Mouse (Mus musculus) hindbrain, postnatal 0 days (tissue): Measurements from ENCODE around the gene Fam131b. TPM values are rescaled to one million over a fixed set of nuclear protein-coding genes. Genes with fewer than 3 reads are reported as not detected.

Experiments
- ATAC-seq: fragments of 200-750 bp; cut with Nextera tagmentation; 2 replicates; pipeline ENCODE4 v1.8.0; 2017; ENCODE audit warnings: mild to moderate bottlenecking, moderate TSS enrichment, moderate library complexity
- DNase-seq: peaks from one replicate; pipeline ENCODE4 v3.0.0-alpha.2; 2015; ENCODE audit warnings: low spot score
- H3K27ac ChIP-seq: fragments of 300-500 bp; sonication (generic); 2 replicates; pipeline ENCODE4 v1.5.1; 2014; ENCODE audit warnings: mild to moderate bottlenecking
- H3K27me3 ChIP-seq: fragments of 300-500 bp; sonication (generic); 2 replicates; pipeline ENCODE4 v1.6.1; 2014; ENCODE audit warnings: low read length, mixed read lengths; ENCODE audit not compliant: insufficient read depth
- H3K36me3 ChIP-seq: fragments of 300-500 bp; sonication (generic); 2 replicates; pipeline ENCODE4 v1.6.1; 2014; ENCODE audit warnings: low read length, mixed read lengths; ENCODE audit not compliant: insufficient read depth
- H3K4me1 ChIP-seq: fragments of 300-500 bp; sonication (generic); 2 replicates; pipeline ENCODE4 v1.6.1; 2014; ENCODE audit warnings: antibody characterized with exemption, low read length, mixed read lengths; ENCODE audit not compliant: insufficient read depth
- H3K4me2 ChIP-seq: fragments of 300-500 bp; sonication (generic); 2 replicates; pipeline ENCODE4 v1.6.1; 2014; ENCODE audit warnings: low read depth, mild to moderate bottlenecking, low read length, moderate library complexity, mixed read lengths
- H3K4me3 ChIP-seq: fragments of 300-500 bp; sonication (generic); 2 replicates; pipeline ENCODE4 v1.5.1; 2014; ENCODE audit warnings: low read length
- H3K9ac ChIP-seq: fragments of 300-500 bp; sonication (generic); replicated peaks from 2 replicates; pipeline ENCODE4 v1.6.1; 2014; ENCODE audit warnings: mild to moderate bottlenecking, low read length, moderate library complexity, mixed read lengths
- H3K9me3 ChIP-seq: fragments of 300-500 bp; sonication (generic); 2 replicates; pipeline ENCODE4 v1.6.1; 2016; ENCODE audit warnings: low read length, mixed read lengths
- CTCF ChIP-seq: IDR thresholded peaks from 2 replicates; pipeline ENCODE4 v1.5.1; 2016; ENCODE audit warnings: antibody characterized with exemption, control low read depth, low read depth
- WGBS: fragments of 180-500 bp; shearing (Covaris S2); extraction: QIAGEN DNeasy Blood & Tissue Kit; methylation state at CpG from one replicate; pipeline ENCODE4 v1.1.7; 2014; 5-methylcytosine and 5-hydroxymethylcytosine counted together
- polyA plus RNA-seq: library from polyadenylated mRNA; unstranded; fragments of >200 nt; fragmentation: Nextera tagmentation; extraction: Ambion mirVana; gene quantifications from 2 replicates; pipeline ENCODE4 v1.2.1, GENCODE M21; 2015
- total RNA-seq: library from RNA; depleted of rRNA; stranded (reverse); fragments of >200 nt; gene quantifications from 2 replicates; pipeline ENCODE4 v1.2.3, GENCODE M21; 2014

Gene Fam131b
- total and polyA plus RNA-seq, 2 experiments from 2014 or later = 5.0 to 61.6 TPM

- H3K27ac ChIP-seq = no peak overlapping the region
- no peak overlapping the region for H3K4me3 ChIP-seq
- DNase-seq = no peak
- H3K4me2 ChIP-seq = no peak overlapping the region
- ATAC-seq = 0 out of 2 replicates have a peak, but pooled peaks have one; percentile 12
- H3K9ac ChIP-seq = no peak overlapping the region
- H3K27me3 ChIP-seq = 0 out of 2 replicates have a peak, but pooled peaks cover 5% of the 10 kb centered on the region
- no peaks in the 10 kb centered on the region for H3K36me3 ChIP-seq
- H3K4me1 ChIP-seq = peaks cover 10% of the 10 kb centered on the region
- H3K9me3 ChIP-seq = no peaks in the 10 kb centered on the region
- WGBS = 49% methylated on average over 4 of the region's 4 CpGs
- TF ChIP-seq CTCF = no peak
Measured at GRCm38 (mm10) chr6:42370630-42371363, 46.4 kb upstream of the Fam131b start.

- Histone ChIP-seq H3K36me3 (no peaks in the 10 kb centered on the region), H3K27ac (no peak overlapping the region), H3K9me3 (no peaks in the 10 kb centered on the region), H3K9ac (no peak overlapping the region), H3K4me2 (no peak overlapping the region), H3K27me3 (0 out of 2 replicates have a peak, but pooled peaks cover 1% of the 10 kb centered on the region), H3K4me1 (peaks cover 10% of the 10 kb centered on the region), H3K4me3 (no peak overlapping the region)
- no peak for TF ChIP-seq CTCF
- ATAC-seq = no peak
- no peak for DNase-seq
- WGBS = 6% methylated on average over 3 of the region's 3 CpGs
Measured at GRCm38 (mm10) chr6:42369870-42370269, 45.4 kb upstream of the Fam131b start.

GRCm38 (mm10) chr6:42365215-42365614, 40.8 kb upstream of the Fam131b start:
- 95% methylated on average over 6 of the region's 6 CpGs for WGBS
- H3K27ac ChIP-seq = no peak overlapping the region
- no peaks in the 10 kb centered on the region for H3K9me3 ChIP-seq
- no peak overlapping the region for H3K4me2 ChIP-seq
- DNase-seq = no peak
- ATAC-seq = no peak
- no peak for TF ChIP-seq CTCF
- H3K4me3 ChIP-seq = no peak overlapping the region
- no peaks in the 10 kb centered on the region for H3K27me3 ChIP-seq
- H3K9ac ChIP-seq = no peak overlapping the region
- H3K36me3 ChIP-seq = no peaks in the 10 kb centered on the region; the same call in 1 of the 2 replicates
- no peaks in the 10 kb centered on the region for H3K4me1 ChIP-seq

DNA sequence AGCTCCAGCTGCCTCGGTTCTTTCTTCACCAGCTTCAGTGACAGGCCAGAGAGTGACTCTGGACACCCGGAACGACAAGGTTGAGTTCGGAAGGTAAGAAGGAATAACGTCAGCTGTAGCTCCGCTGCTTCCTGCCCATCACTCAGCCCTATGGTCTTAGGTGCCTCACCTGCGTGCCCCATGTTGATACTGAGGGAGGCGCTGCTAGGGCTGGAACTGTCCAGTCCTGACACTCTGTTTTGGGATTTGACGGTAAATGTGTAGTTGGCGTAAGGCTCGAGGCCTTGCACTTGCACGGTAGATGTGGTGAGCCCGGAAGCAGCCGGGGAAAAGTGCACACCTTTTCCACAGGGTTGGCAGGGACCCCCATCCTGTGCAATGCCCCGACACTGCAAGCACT, 40.2 kb upstream of the Fam131b start:
- H3K27ac ChIP-seq = no peak overlapping the region
- no peaks in the 10 kb centered on the region for H3K4me1 ChIP-seq
- TF ChIP-seq CTCF = no peak
- WGBS = 95% methylated on average over 15 of the region's 15 CpGs
- DNase-seq = no peak
- H3K27me3 ChIP-seq = no peaks in the 10 kb centered on the region
- no peak overlapping the region for H3K4me3 ChIP-seq
- H3K36me3 ChIP-seq = peaks cover under 1% of the 10 kb centered on the region; the same call in 1 of the 2 replicates
- ATAC-seq = no peak
- no peak overlapping the region for H3K9ac ChIP-seq
- H3K4me2 ChIP-seq = no peak overlapping the region
- no peaks in the 10 kb centered on the region for H3K9me3 ChIP-seq

DNA sequence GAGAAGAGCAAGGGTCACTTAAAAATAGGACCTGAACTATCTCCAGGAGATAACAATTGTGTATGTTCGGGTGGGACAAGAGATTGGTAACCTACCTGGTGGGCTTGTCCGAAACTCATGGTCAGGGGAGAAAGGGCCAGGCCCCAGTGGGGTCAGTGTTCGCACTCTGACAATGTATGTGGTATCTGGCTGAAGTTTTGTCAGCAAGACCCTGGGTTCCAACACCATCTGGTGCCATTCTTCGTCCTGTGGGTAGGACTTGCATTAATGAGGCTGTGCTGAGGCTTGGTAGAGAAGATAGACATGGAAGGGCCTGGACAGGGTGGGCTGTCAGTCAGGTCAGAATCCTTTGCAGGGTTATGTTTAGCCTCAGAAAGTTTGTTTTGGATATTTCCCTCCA, 39.6 kb upstream of the Fam131b start:
- H3K36me3 ChIP-seq = peaks cover 5% of the 10 kb centered on the region; the same call in 1 of the 2 replicates
- H3K4me3 ChIP-seq = no peak overlapping the region
- ATAC-seq (no peak), DNase-seq (no peak)
- H3K9ac ChIP-seq = no peak overlapping the region
- H3K9me3 ChIP-seq = no peaks in the 10 kb centered on the region
- no peaks in the 10 kb centered on the region for H3K4me1 ChIP-seq
- H3K4me2 ChIP-seq = no peak overlapping the region
- 84% methylated on average over 4 of the region's 4 CpGs for WGBS
- no peaks in the 10 kb centered on the region for H3K27me3 ChIP-seq
- no peak for TF ChIP-seq CTCF
- no peak overlapping the region for H3K27ac ChIP-seq

GRCm38 (mm10) chr6:42362974-42363373, 38.5 kb upstream of the Fam131b start:
- WGBS = 38% methylated on average over 3 of the region's 3 CpGs
- no peak; the same call in 1 of the 2 replicates for ATAC-seq
- H3K4me2 ChIP-seq = no peak overlapping the region
- H3K27ac ChIP-seq = no peak overlapping the region
- no peak overlapping the region for H3K9ac ChIP-seq
- H3K36me3 ChIP-seq = peaks cover 14% of the 10 kb centered on the region; the same call in 1 of the 2 replicates
- H3K27me3 ChIP-seq = no peaks in the 10 kb centered on the region
- H3K9me3 ChIP-seq = no peaks in the 10 kb centered on the region
- H3K4me3 ChIP-seq = no peak overlapping the region
- TF ChIP-seq CTCF = no peak
- no peaks in the 10 kb centered on the region for H3K4me1 ChIP-seq
- no peak for DNase-seq

DNA sequence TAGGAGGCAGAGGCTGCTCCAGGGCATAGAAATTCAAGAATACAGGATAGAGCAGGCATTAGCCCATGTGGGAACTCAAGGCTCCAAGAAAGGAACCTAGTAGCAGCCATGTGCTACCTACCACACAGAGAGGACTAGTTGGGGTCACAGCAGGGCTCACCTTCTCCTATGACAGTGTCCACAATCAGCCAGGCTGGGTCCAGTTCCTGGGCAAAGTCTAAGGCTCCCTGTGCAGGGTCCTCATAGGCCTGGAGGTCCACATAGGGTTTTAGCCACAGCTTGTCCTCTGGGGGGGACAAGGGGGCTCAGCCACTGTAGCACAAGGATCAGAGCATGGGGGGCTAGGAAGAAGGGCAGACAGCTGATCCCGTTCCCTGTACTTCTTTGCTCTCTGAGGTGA, 38.1 kb upstream of the Fam131b start:
- H3K36me3 ChIP-seq = peaks cover 19% of the 10 kb centered on the region; the same call in 1 of the 2 replicates
- TF ChIP-seq CTCF = no peak
- DNase-seq (no peak), ATAC-seq (no peak)
- no peaks in the 10 kb centered on the region for H3K4me1 ChIP-seq
- H3K27me3 ChIP-seq = no peaks in the 10 kb centered on the region
- H3K9ac ChIP-seq = no peak overlapping the region
- WGBS = 50% methylated on average over 1 of the region's 1 CpGs
- no peak overlapping the region for H3K4me2 ChIP-seq
- H3K9me3 ChIP-seq = no peaks in the 10 kb centered on the region
- no peak overlapping the region for H3K4me3 ChIP-seq
- no peak overlapping the region for H3K27ac ChIP-seq
